Mouse (Mus musculus) thymus, postnatal 10 days (tissue): Measurements from ENCODE around the gene Mmgt2.
A peak's percentile ranks its signal among the peaks of the same experiment; 100 is the strongest.
"Not testable (repeated sequence)": the region's sequence is repeated elsewhere in the genome, so short reads cannot be mapped to it uniquely, and the experiment has no call there.

Experiments
- DNase-seq, 2 experiments: peaks; one replicate each; pipeline ENCODE4 v3.0.0; 2021; ENCODE audit warnings: low spot score in 2 of 2

Mmgt2 gene

GRCm38 (mm10) chr11:62645732-62646494, 2.6 kb upstream of the Mmgt2 start:
- DNase-seq, result no peak

GRCm38 (mm10) chr11:62646495-62646843, 2.0 kb upstream of the Mmgt2 start:
- DNase-seq, result no peak

DNA sequence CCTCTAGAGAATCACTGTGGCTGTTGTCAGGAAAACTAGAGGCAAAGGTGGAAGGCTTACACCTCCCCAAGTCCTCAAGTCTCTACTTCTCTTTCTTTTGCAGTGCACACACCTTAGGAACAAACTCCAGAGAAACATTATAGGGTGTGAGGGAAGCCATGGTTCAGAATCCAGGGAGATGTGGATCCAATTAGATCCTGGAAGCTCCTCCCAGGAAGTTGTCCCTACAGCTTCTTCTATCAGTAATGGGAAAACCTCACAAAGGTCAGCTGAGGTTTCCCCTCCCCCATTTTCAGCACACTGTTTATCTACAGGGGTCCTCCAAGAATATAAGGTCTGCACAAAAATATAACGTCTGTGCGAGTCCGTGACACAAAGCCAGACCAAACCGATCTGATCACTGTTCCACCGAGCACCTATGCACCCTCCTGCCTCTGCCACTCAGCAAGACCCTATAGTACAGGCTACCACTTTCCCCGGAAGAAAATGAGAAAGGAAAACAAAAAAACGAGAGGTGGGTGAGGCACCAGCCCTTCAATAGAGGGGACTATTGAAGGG, 1.4 kb upstream of the Mmgt2 start:
- no peak for DNase-seq

DNA sequence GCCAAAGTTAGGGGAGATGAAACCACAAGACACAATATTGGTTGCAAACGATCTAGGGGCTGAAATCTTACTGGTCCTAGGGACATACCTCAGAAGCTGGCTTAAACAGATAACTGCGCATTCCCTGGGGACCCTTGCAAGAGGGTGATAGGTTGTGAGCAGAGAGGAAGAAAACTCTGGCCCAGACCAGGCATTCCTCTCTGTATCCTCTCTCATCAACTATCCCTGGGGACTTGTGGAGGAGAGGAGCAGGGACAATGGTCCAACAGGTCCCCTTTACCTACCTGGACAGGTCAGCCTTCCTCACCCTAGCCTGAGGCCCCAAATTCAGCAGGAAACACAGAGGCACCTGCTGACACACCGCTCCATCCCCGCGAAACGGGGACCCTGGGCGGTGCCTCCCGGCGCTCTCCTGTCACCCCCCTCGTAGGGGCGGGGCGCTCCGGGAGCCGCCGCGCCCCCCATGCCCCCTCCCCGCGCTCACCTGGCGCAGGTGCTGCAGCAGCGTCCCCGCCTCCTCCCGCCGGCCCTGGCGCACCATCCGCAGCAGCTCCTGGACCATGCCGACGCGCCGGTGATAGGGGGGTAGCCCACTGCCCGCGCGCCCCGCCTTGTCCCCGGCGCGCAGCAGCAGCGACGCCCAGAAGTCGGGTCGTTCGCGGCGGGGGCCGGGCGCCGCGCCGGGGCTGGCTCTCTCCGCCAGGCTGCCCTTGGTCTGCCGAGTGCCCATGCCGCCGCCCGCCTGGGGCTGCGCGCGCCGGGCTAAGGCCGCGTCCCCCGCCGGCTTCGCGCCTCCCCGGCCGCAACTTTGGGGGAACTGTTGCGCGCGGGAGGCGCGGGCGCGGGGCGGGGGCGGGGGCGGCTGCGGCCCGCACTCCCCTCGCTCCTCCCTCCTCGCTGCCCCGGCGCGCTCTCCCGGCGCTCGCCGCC, 538 bp upstream of the Mmgt2 start, which contains the start of gene Lrrc75a:
Gene Lrrc75a, minus strand, starts transcription at position 863 of the 930 bp plus-strand sequence.
- peak; percentile 26 to 33 for DNase-seq

DNA sequence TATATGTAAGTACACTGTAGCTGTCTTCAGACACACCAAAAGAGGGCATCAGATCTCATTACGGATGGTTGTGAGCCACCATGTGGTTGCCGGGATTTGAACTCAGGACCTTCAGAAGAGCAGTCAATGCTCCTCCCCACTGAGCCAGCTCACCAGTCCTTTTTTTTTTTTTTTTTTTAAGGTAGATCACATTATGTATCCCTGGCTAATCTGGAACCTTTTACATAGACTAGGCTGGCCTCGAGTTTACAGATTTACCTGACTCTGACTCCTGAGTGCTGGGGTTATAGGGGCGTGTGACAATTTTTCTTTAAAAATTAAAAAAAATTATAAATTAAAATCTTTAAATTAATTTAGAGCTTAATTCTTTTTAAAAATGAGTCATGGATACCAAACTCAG, 1.3 kb downstream of the Mmgt2 start:
- not testable (repeated sequence) for DNase-seq

- DNase-seq, result no peak
These were observed 3.1 kb downstream of the Mmgt2 start for GRCm38 (mm10) chr11:62651563-62651962.

GRCm38 (mm10) chr11:62652080-62652479, 3.6 kb downstream of the Mmgt2 start:
- DNase-seq, result no peak

DNA sequence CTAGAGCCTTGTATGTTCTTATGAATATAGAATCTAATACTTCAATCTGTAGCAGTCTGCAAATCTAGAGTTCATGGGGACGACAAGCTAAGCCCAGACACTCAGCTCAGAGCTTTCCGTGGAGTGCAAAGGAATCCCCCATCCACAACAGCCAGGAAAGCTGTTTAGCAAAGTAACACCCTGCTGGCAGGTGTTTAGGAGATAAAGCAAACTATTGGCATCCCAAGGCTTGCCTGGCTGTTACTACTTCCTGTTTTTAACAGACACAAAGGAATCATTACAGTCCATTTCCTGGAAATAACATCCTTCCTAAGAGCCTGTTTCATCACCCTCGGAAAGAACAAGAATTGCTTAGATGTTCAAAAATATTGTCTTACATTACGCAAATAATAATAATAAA, 12.4 kb downstream of the Mmgt2 start:
- DNase-seq, result no peak

- no peak for DNase-seq
These were observed 15.8 kb downstream of the Mmgt2 start for GRCm38 (mm10) chr11:62664250-62664649.

- no peak for DNase-seq
These were observed 20.5 kb downstream of the Mmgt2 start for GRCm38 (mm10) chr11:62668986-62669385.

- DNase-seq, result no peak
These were observed 21.0 kb downstream of the Mmgt2 start for GRCm38 (mm10) chr11:62669471-62669870.

- DNase-seq, result no peak
These were observed 21.5 kb downstream of the Mmgt2 start for GRCm38 (mm10) chr11:62670006-62670405.

DNA sequence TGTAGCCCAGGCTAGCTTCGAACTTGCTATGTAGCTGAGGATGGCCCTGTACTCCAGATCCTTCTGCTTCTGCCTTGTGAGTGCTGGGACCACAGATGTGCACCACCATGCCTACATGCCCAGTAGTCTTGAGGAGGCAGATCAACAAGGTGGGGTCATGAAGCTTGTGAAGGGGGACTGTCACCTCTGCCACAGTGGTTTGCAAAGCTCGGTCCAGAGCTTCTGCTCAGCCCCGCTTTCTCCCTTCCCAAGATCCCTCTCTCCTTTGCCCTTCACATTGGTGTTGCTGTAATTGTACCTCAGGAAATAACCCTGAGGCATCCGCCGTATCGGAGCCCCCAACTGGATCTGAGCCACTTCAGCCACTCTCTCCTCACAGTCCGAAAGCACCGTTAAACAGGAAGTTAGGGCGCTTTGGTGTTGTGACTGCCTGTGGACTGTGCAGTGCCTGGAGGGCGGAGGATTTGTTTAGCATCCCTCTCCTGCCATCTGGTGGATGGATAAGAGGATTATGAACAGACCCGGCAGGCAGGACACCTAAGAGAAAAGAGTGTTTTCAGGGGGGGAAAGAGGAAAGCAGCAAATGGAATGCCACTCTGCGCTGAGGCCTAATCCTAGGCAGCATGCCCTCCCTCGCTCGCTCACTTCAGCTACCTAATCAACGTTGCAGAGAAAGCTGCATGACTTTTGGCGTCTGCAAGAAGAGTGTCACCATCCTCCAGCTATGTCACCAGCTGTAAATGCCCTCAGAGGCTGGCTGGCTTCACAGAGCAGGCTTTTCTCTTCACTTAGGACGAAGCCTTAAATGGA, 27.2 kb downstream of the Mmgt2 start:
- DNase-seq, result peak; percentile 33 to 70

DNA sequence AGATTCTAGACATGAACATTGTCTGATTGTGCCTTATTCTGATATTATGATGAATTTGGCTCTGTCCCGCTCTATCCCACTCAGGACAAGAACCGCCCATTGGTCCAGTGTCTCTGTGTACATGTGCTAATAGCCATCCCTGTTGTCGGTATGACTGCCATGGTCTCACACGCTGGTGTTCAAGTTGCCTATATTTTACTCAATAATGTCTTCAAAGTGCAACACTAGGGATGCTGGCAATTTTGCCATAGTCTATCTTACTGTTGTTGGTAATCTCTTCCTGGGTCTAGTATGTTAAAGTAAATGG, 27.8 kb downstream of the Mmgt2 start:
- DNase-seq, result no peak

DNA sequence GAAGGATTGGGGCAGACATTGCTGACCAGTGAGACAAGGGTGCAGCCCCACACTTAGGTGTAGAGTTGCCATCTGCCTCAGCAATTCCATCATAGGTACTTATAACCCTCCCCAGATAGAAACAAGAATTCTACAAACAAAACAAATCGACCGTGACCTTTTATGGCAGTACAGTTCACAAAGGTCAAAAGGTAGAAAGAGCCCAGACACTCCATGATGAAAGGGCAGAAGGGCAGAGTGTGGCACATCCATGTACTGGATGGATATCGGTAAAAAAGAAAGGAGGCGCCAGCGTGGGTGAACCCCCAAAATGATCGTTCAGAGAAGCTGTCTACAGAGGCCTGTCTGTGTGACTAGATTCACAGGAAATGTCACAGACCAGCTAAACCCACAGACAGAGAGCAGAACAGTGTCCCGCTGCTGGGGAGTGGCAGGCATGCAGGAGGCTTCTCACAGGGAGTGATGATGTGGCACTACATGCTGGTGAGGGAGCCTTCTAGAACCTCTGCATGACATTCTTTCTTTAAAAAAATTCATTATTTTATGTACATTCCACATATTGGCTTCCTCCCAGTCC, 30.4 kb downstream of the Mmgt2 start:
- DNase-seq, result no peak

DNA sequence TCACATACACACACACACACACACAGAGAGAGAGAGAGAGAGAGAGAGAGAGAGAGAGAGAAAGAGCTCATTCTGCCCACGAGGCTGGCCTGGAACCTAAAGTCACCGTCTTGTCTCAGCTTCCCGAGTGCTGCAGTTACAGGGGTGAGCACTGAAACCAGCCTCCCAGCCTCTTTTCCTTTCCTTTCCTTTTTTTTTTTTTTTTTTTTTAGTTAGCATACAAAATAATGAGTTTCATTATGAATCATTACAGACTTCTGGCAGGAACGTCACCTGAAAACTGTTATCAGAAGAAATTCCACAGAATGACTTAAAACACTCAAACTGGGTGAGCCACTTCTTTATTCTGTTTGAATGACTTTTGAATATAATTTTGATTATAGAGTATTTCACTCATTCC, 31.5 kb downstream of the Mmgt2 start:
- DNase-seq, result no peak

DNA sequence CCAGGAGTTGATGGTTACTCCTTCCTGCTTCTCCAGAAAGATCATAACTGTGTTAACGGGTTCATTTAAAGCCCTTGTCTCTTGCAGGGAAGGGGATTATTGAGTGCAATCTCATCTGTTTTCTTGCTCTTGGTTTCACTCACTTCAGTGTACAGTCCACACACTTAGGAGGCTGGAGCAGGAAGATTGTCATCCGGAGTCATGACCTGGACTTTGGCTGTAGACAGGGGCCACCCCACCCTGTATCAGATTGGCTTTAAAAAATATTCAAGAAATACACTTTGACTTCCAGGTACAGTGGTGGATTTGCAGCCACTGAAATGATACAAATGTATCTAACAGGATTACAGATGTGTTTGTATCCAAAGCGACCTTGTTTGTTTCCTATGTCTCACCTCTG, 43.1 kb downstream of the Mmgt2 start:
- no peak for DNase-seq

DNA sequence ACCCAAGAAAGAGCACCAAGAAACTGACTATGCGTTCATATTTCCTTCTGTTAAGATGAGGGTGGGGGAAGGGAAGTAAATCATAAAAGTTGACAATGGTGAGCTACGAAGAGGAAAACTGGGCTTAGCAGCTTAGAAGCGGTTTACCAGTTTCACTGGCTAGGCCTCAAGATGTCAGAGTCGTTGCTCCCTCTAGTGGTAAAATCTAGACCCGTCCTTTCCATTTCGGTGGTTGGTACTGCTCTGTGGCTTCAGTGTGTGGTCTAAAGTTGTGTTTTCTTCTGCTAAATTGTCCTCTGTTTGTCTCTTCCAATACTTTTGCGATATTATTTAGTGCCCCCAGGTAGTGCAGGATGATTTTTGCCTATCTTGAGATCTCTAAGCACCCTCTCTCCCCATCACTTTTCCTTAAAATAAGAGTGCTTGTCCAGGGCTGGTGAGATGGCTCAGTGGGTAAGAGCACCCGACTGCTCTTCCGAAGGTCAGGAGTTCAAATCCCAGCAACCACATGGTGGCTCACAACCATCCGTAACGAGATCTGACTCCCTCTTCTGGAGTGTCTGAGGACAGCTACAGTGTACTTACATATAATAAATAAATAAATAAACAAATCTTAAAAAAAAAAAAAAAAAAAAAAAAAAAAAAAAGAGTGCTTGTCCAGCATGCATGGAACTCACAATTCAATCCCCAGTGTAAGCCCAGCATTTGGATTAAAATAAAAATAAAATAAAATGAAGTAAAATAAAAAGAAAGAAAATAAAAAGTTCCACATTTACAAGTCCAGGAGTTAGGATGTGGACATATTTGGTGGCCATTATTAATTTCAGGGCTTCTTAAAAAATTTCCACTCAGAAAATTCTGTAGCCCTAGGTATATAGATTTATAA, 45.1 kb downstream of the Mmgt2 start:
- peak; percentile 18 to 63 for DNase-seq

- DNase-seq, result no peak
These were observed 46.7 kb downstream of the Mmgt2 start for GRCm38 (mm10) chr11:62695126-62695525.

DNA sequence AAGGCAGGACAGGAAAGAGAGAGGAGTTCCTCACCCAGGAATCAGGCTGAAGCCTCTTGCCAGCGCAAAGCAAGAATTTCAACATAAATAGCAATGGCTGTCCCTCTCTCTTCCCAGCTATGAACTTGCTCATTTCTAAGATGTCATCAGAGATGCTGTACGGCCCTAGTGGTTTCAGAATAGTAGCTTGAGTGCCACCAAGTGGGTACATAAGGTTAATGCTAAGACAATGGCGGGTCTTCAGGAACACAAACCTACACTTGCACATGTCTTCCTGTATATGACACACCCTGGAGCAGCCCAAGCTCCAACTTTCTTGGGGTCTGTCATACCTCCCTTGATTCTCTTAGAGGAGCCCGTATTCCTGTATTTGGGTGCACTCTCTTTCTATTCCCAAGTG, 51.3 kb downstream of the Mmgt2 start:
- DNase-seq, result peak in 1 of 2 experiments; percentile 15

GRCm38 (mm10) chr11:62701218-62701617, 52.8 kb downstream of the Mmgt2 start:
- DNase-seq, result no peak
